Mouse (Mus musculus): ENCODE data around the gene Ppp4r1. TPM values are rescaled to one million over a fixed set of nuclear protein-coding genes. Genes with fewer than 3 reads are reported as not detected.
A peak's percentile ranks its signal among the peaks of the same experiment; 100 is the strongest.

Ppp4r1 gene
- polyA plus RNA-seq, 1 experiment from 2014 or later: 37.2 TPM

GRCm38 (mm10) chr17:65789576-65789975, 7.2 kb downstream of the Ppp4r1 start:
- peaks cover 11% of the 10 kb centered on the region; the same call in 1 of the 2 replicates for H3K36me3 ChIP-seq
- H3K4me3 ChIP-seq (replicated peaks): no peak overlapping the region
- no peak for ATAC-seq (ENCODE audit: insufficient number of reproducible peaks, low FRiP score, low TSS enrichment, low read depth)
- H3K4me2 ChIP-seq (replicated peaks): no peak overlapping the region
- H3K27me3 ChIP-seq: no peaks in the 10 kb centered on the region
- H3K9me3 ChIP-seq (replicated peaks): no peaks in the 10 kb centered on the region
- 88% methylated on average over 6 of the region's 6 CpGs for WGBS
- no peak overlapping the region for H3K9ac ChIP-seq
- H3K27ac ChIP-seq (replicated peaks): no peak overlapping the region
- peaks cover 11% of the 10 kb centered on the region for H3K4me1 ChIP-seq

- WGBS: 93% methylated on average over 2 of the region's 2 CpGs
- Histone ChIP-seq H3K27me3 (no peaks in the 10 kb centered on the region), H3K27ac (replicated peaks) (no peak overlapping the region), H3K36me3 (peaks cover 14% of the 10 kb centered on the region; the same call in 1 of the 2 replicates), H3K4me2 (replicated peaks) (no peak overlapping the region), H3K4me3 (replicated peaks) (no peak overlapping the region), H3K9me3 (replicated peaks) (no peaks in the 10 kb centered on the region), H3K9ac (no peak overlapping the region), H3K4me1 (no peaks in the 10 kb centered on the region)
- ATAC-seq (ENCODE audit: insufficient number of reproducible peaks, low FRiP score, low TSS enrichment, low read depth): no peak
These were observed 8.8 kb downstream of the Ppp4r1 start for GRCm38 (mm10) chr17:65791161-65791560.

- WGBS: 87% methylated on average over 12 of the region's 12 CpGs
- H3K4me3 ChIP-seq (replicated peaks): no peak overlapping the region
- no peak for ATAC-seq (ENCODE audit: insufficient number of reproducible peaks, low FRiP score, low TSS enrichment, low read depth)
These were observed 11.0 kb downstream of the Ppp4r1 start for GRCm38 (mm10) chr17:65793307-65793930.

GRCm38 (mm10) chr17:65794096-65794850, 11.9 kb downstream of the Ppp4r1 start:
- 78% methylated on average over 12 of the region's 13 CpGs for WGBS
- Histone ChIP-seq H3K4me1 (no peaks in the 10 kb centered on the region), H3K4me3 (replicated peaks) (no peak overlapping the region), H3K27me3 (no peaks in the 10 kb centered on the region), H3K9me3 (replicated peaks) (no peaks in the 10 kb centered on the region), H3K9ac (no peak overlapping the region), H3K4me2 (replicated peaks) (no peak overlapping the region), H3K36me3 (peaks cover 10% of the 10 kb centered on the region; the same call in 1 of the 2 replicates), H3K27ac (replicated peaks) (no peak overlapping the region)
- no peak for ATAC-seq (ENCODE audit: insufficient number of reproducible peaks, low FRiP score, low TSS enrichment, low read depth)

More at GRCm38 (mm10) chr17:65793307-65793930, 11.0 kb downstream of the Ppp4r1 start:
- 0 out of 2 replicates have a peak overlapping the region, but pooled peaks have one; percentile 17 for H3K27ac ChIP-seq (replicated peaks)
- H3K4me1 ChIP-seq: no peaks in the 10 kb centered on the region
- H3K36me3 ChIP-seq: peaks cover 10% of the 10 kb centered on the region; the same call in 1 of the 2 replicates
- no peaks in the 10 kb centered on the region for H3K27me3 ChIP-seq
- H3K9me3 ChIP-seq (replicated peaks): no peaks in the 10 kb centered on the region
- no peak overlapping the region for H3K4me2 ChIP-seq (replicated peaks)
- H3K9ac ChIP-seq: no peak overlapping the region

GRCm38 (mm10) chr17:65796056-65796455, 13.7 kb downstream of the Ppp4r1 start:
- Histone ChIP-seq H3K36me3 (peaks cover 7% of the 10 kb centered on the region; the same call in 1 of the 2 replicates), H3K9ac (no peak overlapping the region), H3K27ac (replicated peaks) (no peak overlapping the region), H3K27me3 (no peaks in the 10 kb centered on the region), H3K4me3 (replicated peaks) (no peak overlapping the region), H3K9me3 (replicated peaks) (no peaks in the 10 kb centered on the region), H3K4me2 (replicated peaks) (no peak overlapping the region), H3K4me1 (no peaks in the 10 kb centered on the region)
- WGBS: 82% methylated on average over 7 of the region's 7 CpGs
- no peak for ATAC-seq (ENCODE audit: insufficient number of reproducible peaks, low FRiP score, low TSS enrichment, low read depth)

GRCm38 (mm10) chr17:65798446-65798845, 16.1 kb downstream of the Ppp4r1 start:
- peaks cover 7% of the 10 kb centered on the region; the same call in 1 of the 2 replicates for H3K36me3 ChIP-seq
- H3K4me3 ChIP-seq (replicated peaks): no peak overlapping the region
- no peak for ATAC-seq (ENCODE audit: insufficient number of reproducible peaks, low FRiP score, low TSS enrichment, low read depth)
- no peaks in the 10 kb centered on the region for H3K4me1 ChIP-seq
- no peak overlapping the region for H3K4me2 ChIP-seq (replicated peaks)
- 73% methylated on average over 4 of the region's 4 CpGs for WGBS
- no peaks in the 10 kb centered on the region for H3K27me3 ChIP-seq
- no peaks in the 10 kb centered on the region for H3K9me3 ChIP-seq (replicated peaks)
- H3K27ac ChIP-seq (replicated peaks): no peak overlapping the region
- H3K9ac ChIP-seq: no peak overlapping the region

- H3K9me3 ChIP-seq (replicated peaks): no peaks in the 10 kb centered on the region
- no peak for ATAC-seq (ENCODE audit: insufficient number of reproducible peaks, low FRiP score, low TSS enrichment, low read depth)
- H3K9ac ChIP-seq: no peak overlapping the region
- WGBS: 75% methylated on average over 1 of the region's 1 CpGs
- H3K27me3 ChIP-seq: no peaks in the 10 kb centered on the region
- no peak overlapping the region for H3K4me3 ChIP-seq (replicated peaks)
- H3K36me3 ChIP-seq: peaks cover 9% of the 10 kb centered on the region
- H3K4me2 ChIP-seq (replicated peaks): no peak overlapping the region
- no peak overlapping the region for H3K27ac ChIP-seq (replicated peaks)
- H3K4me1 ChIP-seq: no peaks in the 10 kb centered on the region
These were observed 17.0 kb downstream of the Ppp4r1 start for GRCm38 (mm10) chr17:65799353-65799752.

GRCm38 (mm10) chr17:65800451-65800850, 18.1 kb downstream of the Ppp4r1 start:
- H3K9ac ChIP-seq: no peak overlapping the region
- H3K4me3 ChIP-seq (replicated peaks): no peak overlapping the region
- WGBS: 86% methylated on average over 6 of the region's 6 CpGs
- no peaks in the 10 kb centered on the region for H3K4me1 ChIP-seq
- H3K27ac ChIP-seq (replicated peaks): no peak overlapping the region
- peaks cover 7% of the 10 kb centered on the region for H3K36me3 ChIP-seq
- ATAC-seq (ENCODE audit: insufficient number of reproducible peaks, low FRiP score, low TSS enrichment, low read depth): no peak
- H3K9me3 ChIP-seq (replicated peaks): no peaks in the 10 kb centered on the region
- H3K27me3 ChIP-seq: no peaks in the 10 kb centered on the region
- H3K4me2 ChIP-seq (replicated peaks): no peak overlapping the region

- Histone ChIP-seq H3K36me3 (peaks cover 10% of the 10 kb centered on the region), H3K4me2 (replicated peaks) (no peak overlapping the region), H3K4me3 (replicated peaks) (no peak overlapping the region), H3K9ac (no peak overlapping the region), H3K9me3 (replicated peaks) (no peaks in the 10 kb centered on the region), H3K4me1 (no peaks in the 10 kb centered on the region; the same call in 1 of the 2 replicates), H3K27ac (replicated peaks) (no peak overlapping the region), H3K27me3 (no peaks in the 10 kb centered on the region)
- 76% methylated on average over 4 of the region's 4 CpGs for WGBS
- no peak for ATAC-seq (ENCODE audit: insufficient number of reproducible peaks, low FRiP score, low TSS enrichment, low read depth)
These were observed 19.7 kb downstream of the Ppp4r1 start for GRCm38 (mm10) chr17:65802026-65802425.

GRCm38 (mm10) chr17:65805966-65806365, 23.6 kb downstream of the Ppp4r1 start:
- H3K4me1 ChIP-seq: no peaks in the 10 kb centered on the region; the same call in 1 of the 2 replicates
- no peak overlapping the region for H3K4me3 ChIP-seq (replicated peaks)
- 61% methylated on average over 4 of the region's 4 CpGs for WGBS
- no peaks in the 10 kb centered on the region for H3K9me3 ChIP-seq (replicated peaks)
- ATAC-seq (ENCODE audit: insufficient number of reproducible peaks, low FRiP score, low TSS enrichment, low read depth): no peak
- peaks cover 22% of the 10 kb centered on the region for H3K36me3 ChIP-seq
- H3K4me2 ChIP-seq (replicated peaks): no peak overlapping the region
- H3K27ac ChIP-seq (replicated peaks): no peak overlapping the region
- H3K9ac ChIP-seq: no peak overlapping the region
- H3K27me3 ChIP-seq: no peaks in the 10 kb centered on the region

- Histone ChIP-seq H3K36me3 (peaks cover 26% of the 10 kb centered on the region), H3K4me2 (replicated peaks) (no peak overlapping the region), H3K4me1 (no peaks in the 10 kb centered on the region; the same call in 1 of the 2 replicates), H3K27me3 (no peaks in the 10 kb centered on the region), H3K27ac (replicated peaks) (no peak overlapping the region), H3K9ac (no peak overlapping the region), H3K9me3 (replicated peaks) (no peaks in the 10 kb centered on the region), H3K4me3 (replicated peaks) (no peak overlapping the region)
- 84% methylated on average over 2 of the region's 2 CpGs for WGBS
- no peak for ATAC-seq (ENCODE audit: insufficient number of reproducible peaks, low FRiP score, low TSS enrichment, low read depth)
These were observed 24.0 kb downstream of the Ppp4r1 start for GRCm38 (mm10) chr17:65806416-65806815.

Measured in embryonic facial prominence, embryonic 15.5 days (tissue).